Mouse (Mus musculus) MEL (cell line): ENCODE measurements around the gene Tec. TPM values are rescaled to one million over a fixed set of nuclear protein-coding genes. Genes with fewer than 3 reads are reported as not detected.
A peak's percentile ranks its signal among the peaks of the same experiment; 100 is the strongest.

ENCODE experiments used
- DNase-seq: peaks from one replicate; pipeline ENCODE4 v3.0.0; 2011; ENCODE audit warnings: low read depth, low spot score
- H3K27ac ChIP-seq: 2 replicates; pipeline ENCODE4 v1.5.1; 2012; ENCODE audit warnings: low read depth, mild to moderate bottlenecking, control low read depth, low read length, moderate library complexity; ENCODE audit not compliant: control insufficient read depth
- H3K27me3 ChIP-seq, 2 experiments: fragments of 150-350 bp in 1 of 2; sonication (generic) in 1 of 2; 2 replicates each; pipeline ENCODE4 v1.6.1; 2012; ENCODE audit warnings: low read length in 2 of 2, mild to moderate bottlenecking in 2 of 2, improper control_type of control experiment in 1 of 2, moderate library complexity in 1 of 2; ENCODE audit not compliant: insufficient read depth in 2 of 2, control insufficient read depth in 1 of 2
- H3K36me3 ChIP-seq, 2 experiments: 2 replicates each; pipeline ENCODE4 v1.6.1; 2012 to 2014; ENCODE audit warnings: low read length in 2 of 2, improper control_type of control experiment in 1 of 2, inconsistent platforms in 1 of 2, mild to moderate bottlenecking in 1 of 2; ENCODE audit not compliant: insufficient read depth in 2 of 2, control insufficient read depth in 1 of 2
- H3K4me1 ChIP-seq, 2 experiments: fragments of 150-350 bp in 1 of 2; sonication (generic) in 1 of 2; 2 replicates each; pipeline ENCODE4 v1.6.1; 2012; ENCODE audit warnings: low read length in 2 of 2, improper control_type of control experiment in 1 of 2, mild to moderate bottlenecking in 1 of 2; ENCODE audit not compliant: insufficient read depth in 2 of 2, control insufficient read depth in 1 of 2
- H3K4me3 ChIP-seq, 2 experiments: fragments of 150-350 bp in 1 of 2; sonication (generic) in 1 of 2; 2 replicates each; pipeline ENCODE4 v1.5.1; 2012; ENCODE audit warnings: low read depth in 2 of 2, low read length in 2 of 2, mild to moderate bottlenecking in 2 of 2, moderate library complexity in 2 of 2, control low read depth in 1 of 2, improper control_type of control experiment in 1 of 2; ENCODE audit not compliant: control insufficient read depth in 1 of 2, insufficient read depth in 1 of 2
- H3K79me2 ChIP-seq: 2 replicates; pipeline ENCODE4 v1.6.1; 2012; ENCODE audit warnings: mild to moderate bottlenecking, low read length, moderate library complexity; ENCODE audit not compliant: control insufficient read depth, poor library complexity, insufficient read depth
- H3K9ac ChIP-seq: 2 replicates; pipeline ENCODE4 v1.6.1; 2012; ENCODE audit warnings: low read depth, mild to moderate bottlenecking, control low read depth, low read length, moderate library complexity; ENCODE audit not compliant: control insufficient read depth, poor library complexity, severe bottlenecking
- H3K9me3 ChIP-seq: fragments of 150-350 bp; sonication (generic); replicated peaks from 2 replicates; pipeline ENCODE4 v1.6.1; 2012; ENCODE audit warnings: mild to moderate bottlenecking, low read length, improper control_type of control experiment, moderate library complexity; ENCODE audit not compliant: insufficient read depth
- BHLHE40 ChIP-seq: IDR thresholded peaks from 2 replicates; pipeline ENCODE4 v1.6.1; 2012; ENCODE audit warnings: low read depth, mild to moderate bottlenecking, inconsistent platforms, low read length, improper control_type of control experiment, borderline replicate concordance
- CHD1 ChIP-seq: IDR thresholded peaks from 2 replicates; pipeline ENCODE4 v1.6.1; 2012; ENCODE audit warnings: low read depth, mild to moderate bottlenecking, inconsistent platforms, low read length, improper control_type of control experiment
- CTCF ChIP-seq, 3 experiments: IDR thresholded peaks in 2 of 3; conservative IDR thresholded peaks in 1 of 3; 2 replicates each; pipeline ENCODE4 v1.5.1; 2011 to 2012; ENCODE audit warnings: low read length in 3 of 3, low read depth in 2 of 3, mild to moderate bottlenecking in 2 of 3, improper control_type of control experiment in 1 of 3, inconsistent platforms in 1 of 3, mixed read lengths in 1 of 3, moderate library complexity in 1 of 3; ENCODE audit not compliant: control insufficient read depth in 1 of 3, insufficient read depth in 1 of 3, poor library complexity in 1 of 3, severe bottlenecking in 1 of 3
- E2F4 ChIP-seq: IDR thresholded peaks from 2 replicates; pipeline ENCODE4 v1.6.1; 2011; ENCODE audit warnings: low read depth, low read length, improper control_type of control experiment, borderline replicate concordance
- GABPA ChIP-seq: IDR thresholded peaks from 2 replicates; pipeline ENCODE4 v1.6.1; 2012; ENCODE audit warnings: low read depth, mild to moderate bottlenecking, inconsistent platforms, low read length, improper control_type of control experiment, moderate library complexity
- GATA1 ChIP-seq: IDR thresholded peaks from 2 replicates; pipeline ENCODE4 v1.6.1; 2011; ENCODE audit warnings: low read depth, low read length, improper control_type of control experiment
- JUND ChIP-seq: IDR thresholded peaks from 2 replicates; pipeline ENCODE4 v1.6.1; 2011; ENCODE audit warnings: low read depth, mild to moderate bottlenecking, improper control_type of control experiment, low read length
- MAFK ChIP-seq: IDR thresholded peaks from 2 replicates; pipeline ENCODE4 v1.6.1; 2011; ENCODE audit warnings: low read depth, mild to moderate bottlenecking, low read length, improper control_type of control experiment, borderline replicate concordance
- MAX ChIP-seq: IDR thresholded peaks from 2 replicates; pipeline ENCODE4 v1.6.1; 2011; ENCODE audit warnings: low read length, improper control_type of control experiment
- MAZ ChIP-seq: IDR thresholded peaks from 2 replicates; pipeline ENCODE4 v1.6.1; 2012; ENCODE audit warnings: low read depth, mild to moderate bottlenecking, inconsistent platforms, low read length, improper control_type of control experiment
- MEF2A ChIP-seq: IDR thresholded peaks from 2 replicates; pipeline ENCODE4 v1.6.1; 2014; ENCODE audit warnings: low read depth, mild to moderate bottlenecking, inconsistent platforms, low read length, improper control_type of control experiment; ENCODE audit not compliant: poor library complexity, insufficient replicate concordance, severe bottlenecking; ENCODE audit errors: extremely low read depth
- MXI1 ChIP-seq: IDR thresholded peaks from 2 replicates; pipeline ENCODE4 v1.6.1; 2011; ENCODE audit warnings: mild to moderate bottlenecking, low read depth, low read length, improper control_type of control experiment
- MYC ChIP-seq: IDR thresholded peaks from 2 replicates; pipeline ENCODE4 v1.6.1; 2011; ENCODE audit warnings: low read depth, mild to moderate bottlenecking, low read length, improper control_type of control experiment, moderate library complexity
- NELFE ChIP-seq: IDR thresholded peaks from 2 replicates; pipeline ENCODE4 v1.6.1; 2011; ENCODE audit warnings: low read depth, low read length, improper control_type of control experiment
- NRF1 ChIP-seq: IDR thresholded peaks from 2 replicates; pipeline ENCODE4 v1.6.1; 2014; ENCODE audit warnings: low read depth, mild to moderate bottlenecking, inconsistent platforms, low read length, improper control_type of control experiment, moderate library complexity; ENCODE audit not compliant: poor library complexity, insufficient read depth, severe bottlenecking
- POLR2AphosphoS2 ChIP-seq: IDR thresholded peaks from 2 replicates; pipeline ENCODE4 v1.6.1; 2011; ENCODE audit warnings: low read length, improper control_type of control experiment
- RAD21 ChIP-seq: IDR thresholded peaks from 2 replicates; pipeline ENCODE4 v1.6.1; 2011; ENCODE audit warnings: mild to moderate bottlenecking, low read depth, low read length, improper control_type of control experiment
- RCOR1 ChIP-seq: IDR thresholded peaks from 2 replicates; pipeline ENCODE4 v1.6.1; 2012; ENCODE audit warnings: low read depth, mild to moderate bottlenecking, inconsistent platforms, low read length, improper control_type of control experiment
- SIN3A ChIP-seq: IDR thresholded peaks from 2 replicates; pipeline ENCODE4 v1.6.1; 2012; ENCODE audit warnings: low read length, improper control_type of control experiment, inconsistent platforms
- SMC3 ChIP-seq: IDR thresholded peaks from 2 replicates; pipeline ENCODE4 v1.6.1; 2011; ENCODE audit warnings: low read depth, low read length, improper control_type of control experiment
- TAL1 ChIP-seq: IDR thresholded peaks from 2 replicates; pipeline ENCODE4 v1.6.1; 2012; ENCODE audit warnings: mild to moderate bottlenecking, inconsistent platforms, low read length, moderate library complexity, mixed read lengths
- UBTF ChIP-seq: IDR thresholded peaks from 2 replicates; pipeline ENCODE4 v1.6.1; 2012; ENCODE audit warnings: low read depth, mild to moderate bottlenecking, inconsistent platforms, low read length, improper control_type of control experiment, moderate library complexity, borderline replicate concordance; ENCODE audit not compliant: insufficient read depth
- USF1 ChIP-seq: IDR thresholded peaks from 2 replicates; pipeline ENCODE4 v1.6.1; 2014; ENCODE audit warnings: low read depth, mild to moderate bottlenecking, inconsistent platforms, low read length, improper control_type of control experiment, moderate library complexity
- USF2 ChIP-seq, 2 experiments: IDR thresholded peaks; 2 replicates each; pipeline ENCODE4 v1.6.1; 2011 to 2012; ENCODE audit warnings: improper control_type of control experiment in 2 of 2, low read length in 2 of 2, borderline replicate concordance in 1 of 2, inconsistent platforms in 1 of 2, low read depth in 1 of 2, mild to moderate bottlenecking in 1 of 2; ENCODE audit not compliant: insufficient read depth in 1 of 2
- polyA plus RNA-seq, 2 experiments: library from polyadenylated mRNA; stranded (reverse) in 1 of 2; unstranded in 1 of 2; fragments of >175 nt in 1 of 2; fragments of >200 nt in 1 of 2; gene quantifications; 2 replicates each; pipeline versions ENCODE4 v1.2.1 to v1.2.4; 2012; ENCODE audit warnings: low replicate concordance in 2 of 2, low read depth in 1 of 2; ENCODE audit not compliant: insufficient read length in 2 of 2, insufficient read depth in 1 of 2, missing spikeins in 1 of 2
- total RNA-seq: library from RNA; depleted of rRNA; stranded (reverse); fragments of 300-350 nt; gene quantifications from 2 replicates; pipeline ENCODE4 v1.2.3, GENCODE M21; 2012

Tec gene
- total and polyA plus RNA-seq, 3 experiments, result 44.8 to 61.1 TPM; not detected in 1

DNA sequence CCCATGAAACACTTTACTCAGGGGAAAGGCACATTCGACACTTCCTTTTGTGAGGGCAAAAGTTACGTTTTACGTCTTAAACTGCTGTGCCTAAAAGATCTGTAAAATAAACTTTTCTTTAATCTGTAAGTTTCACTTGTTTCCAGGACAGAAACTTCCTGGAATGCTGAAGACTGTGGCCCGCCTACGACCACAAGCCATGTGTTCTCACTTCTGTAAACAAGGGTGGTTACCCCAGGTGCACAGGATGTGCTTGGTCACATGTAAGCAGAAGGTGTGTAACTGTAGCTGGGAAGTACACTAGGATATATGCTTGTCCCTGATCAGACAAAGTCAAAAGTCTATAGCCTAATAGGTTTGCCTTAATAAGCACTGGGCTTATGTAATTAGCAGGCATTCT is 107.0 kb downstream of the Tec start:
- no peak overlapping the region for H3K27ac ChIP-seq
- no peak for DNase-seq
- TF ChIP-seq RCOR1, result no peak
- no peak for TF ChIP-seq POLR2AphosphoS2
- TF ChIP-seq MYC, result no peak
- TF ChIP-seq CHD1, result no peak
- TF ChIP-seq TAL1, result no peak
- TF ChIP-seq SMC3, result no peak
- H3K4me1 ChIP-seq, result peaks cover 0 to 11% of the 10 kb centered on the region in 2 experiments; a peak in 2 of 4 replicates
- H3K9me3 ChIP-seq, result no peaks in the 10 kb centered on the region
- H3K9ac ChIP-seq, result no peak overlapping the region
- peaks cover 20 to 43% of the 10 kb centered on the region in 2 experiments for H3K36me3 ChIP-seq
- no peak overlapping the region for H3K4me3 ChIP-seq
- H3K79me2 ChIP-seq, result no peaks in the 10 kb centered on the region
- no peaks in the 10 kb centered on the region for H3K27me3 ChIP-seq

DNA sequence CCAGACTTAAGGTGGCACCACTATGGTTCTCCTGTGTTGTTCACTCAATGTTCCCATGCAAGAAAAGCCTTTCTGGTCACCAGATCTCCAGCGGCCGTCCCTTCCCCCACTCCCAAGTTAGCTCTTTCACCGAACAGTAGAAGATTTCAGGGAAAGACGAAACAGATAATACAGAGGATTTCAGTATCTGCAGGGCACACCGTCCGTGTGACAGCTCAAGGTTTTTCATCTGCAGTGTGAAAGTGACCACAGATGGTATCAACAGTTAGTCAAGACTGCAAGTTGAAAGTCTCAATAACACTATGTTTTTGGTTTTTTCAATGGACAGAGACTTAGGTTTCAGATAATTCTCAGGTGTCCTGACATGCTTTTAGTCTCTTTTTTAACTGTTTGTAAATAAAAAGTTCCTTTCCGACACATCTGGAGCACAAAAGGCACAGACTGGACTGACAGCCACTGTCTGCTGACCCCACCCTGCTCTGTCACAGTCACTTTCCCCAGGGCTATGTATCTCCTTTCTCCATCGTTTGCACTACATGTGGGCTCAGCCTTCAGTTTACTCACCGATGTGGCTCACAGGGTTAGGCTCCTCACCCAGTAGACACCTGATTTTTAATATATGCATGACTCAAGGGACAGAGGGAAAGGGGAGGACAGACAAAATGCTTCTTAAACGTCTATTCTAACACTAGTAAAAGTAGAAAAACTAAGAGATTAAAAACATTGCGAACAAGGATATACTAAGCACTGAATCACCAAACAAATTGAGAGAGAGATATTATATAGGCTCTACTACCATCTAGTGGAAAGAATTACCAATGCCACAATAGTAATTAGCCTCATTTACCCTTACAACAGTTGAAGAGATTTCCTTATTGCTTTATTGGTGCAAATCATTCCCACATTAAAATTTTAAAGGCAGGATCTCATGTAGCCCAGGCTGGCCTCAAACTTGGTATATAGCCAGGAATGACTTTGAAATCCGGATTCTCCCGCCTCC is 109.1 kb downstream of the Tec start:
- no peak for DNase-seq
- Histone ChIP-seq H3K36me3 (peaks cover 16 to 48% of the 10 kb centered on the region in 2 experiments), H3K4me1 (peaks cover 0 to 11% of the 10 kb centered on the region in 2 experiments; a peak in 2 of 4 replicates), H3K4me3 (no peak overlapping the region), H3K27ac (no peak overlapping the region), H3K9me3 (no peaks in the 10 kb centered on the region), H3K9ac (no peak overlapping the region), H3K79me2 (no peaks in the 10 kb centered on the region), H3K27me3 (no peaks in the 10 kb centered on the region)
- no peak for TF ChIP-seq TAL1
- no peak for TF ChIP-seq MAFK
- no peak for TF ChIP-seq MXI1
- TF ChIP-seq GABPA, result no peak
- no peak for TF ChIP-seq GATA1
- TF ChIP-seq NELFE, result no peak
- no peak for TF ChIP-seq MAX
- TF ChIP-seq RCOR1, result no peak
- TF ChIP-seq E2F4, result no peak
- peak in 2 of 3 experiments; percentile 17 to 43; a peak in 3 of 6 replicates for TF ChIP-seq CTCF (IDR thresholded peaks at IDR 0.05 in 2 of 3, conservative IDR thresholded peaks at IDR 0.05 in 1 of 3; ENCODE audit: control insufficient read depth in 1 of 3, insufficient read depth in 1 of 3, low read depth in 2 of 3, low read length in 3 of 3, poor library complexity in 1 of 3, severe bottlenecking in 1 of 3)
- TF ChIP-seq MYC, result no peak
- no peak for TF ChIP-seq MAZ
- TF ChIP-seq NRF1, result no peak
- no peak for TF ChIP-seq USF2 (IDR thresholded peaks at IDR 0.05; ENCODE audit: borderline replicate concordance in 1 of 2, insufficient read depth in 1 of 2, low read depth in 1 of 2, low read length in 2 of 2)
- TF ChIP-seq JUND, result no peak
- peak; percentile 62 for TF ChIP-seq RAD21
- no peak for TF ChIP-seq BHLHE40
- no peak for TF ChIP-seq MEF2A
- no peak for TF ChIP-seq USF1
- no peak for TF ChIP-seq UBTF
- no peak for TF ChIP-seq SIN3A
- peak; percentile 48 for TF ChIP-seq SMC3
